Mouse (Mus musculus): ENCODE data around the gene Fam92b.

- no peak for TF ChIP-seq CTCF (IDR thresholded peaks at IDR 0.05 in 2 of 3, conservative IDR thresholded peaks at IDR 0.05 in 1 of 3; ENCODE audit: control insufficient read depth in 1 of 3, insufficient read depth in 1 of 3, low read depth in 2 of 3, low read length in 3 of 3, poor library complexity in 1 of 3, severe bottlenecking in 1 of 3)
- no peak for TF ChIP-seq SIN3A (IDR thresholded peaks at IDR 0.05; ENCODE audit: low read length)
- TF ChIP-seq ZNF384 (IDR thresholded peaks at IDR 0.05; ENCODE audit: low read depth, low read length), result no peak
- no peak for TF ChIP-seq HCFC1 (IDR thresholded peaks at IDR 0.05; ENCODE audit: low read depth, low read length)
- no peak for TF ChIP-seq RAD21 (IDR thresholded peaks at IDR 0.05; ENCODE audit: low read depth, low read length)
- no peak for TF ChIP-seq E2F4 (IDR thresholded peaks at IDR 0.05; ENCODE audit: borderline replicate concordance, low read depth, low read length)
- no peak for TF ChIP-seq POLR2A (IDR thresholded peaks at IDR 0.05; ENCODE audit: control insufficient read depth in 1 of 2, insufficient read depth in 1 of 2, low read depth in 1 of 2, low read length in 2 of 2, poor library complexity in 1 of 2)
- no peak for TF ChIP-seq ZC3H11A (IDR thresholded peaks at IDR 0.05; ENCODE audit: low read depth, low read length)
Measured at GRCm38 (mm10) chr8:120188510-120188909, 11.2 kb upstream of the Fam92b start.

Data from MEL (cell line).